11 mouse cellular contexts compared by ENCODE assay signal in the genomic region with DNA sequence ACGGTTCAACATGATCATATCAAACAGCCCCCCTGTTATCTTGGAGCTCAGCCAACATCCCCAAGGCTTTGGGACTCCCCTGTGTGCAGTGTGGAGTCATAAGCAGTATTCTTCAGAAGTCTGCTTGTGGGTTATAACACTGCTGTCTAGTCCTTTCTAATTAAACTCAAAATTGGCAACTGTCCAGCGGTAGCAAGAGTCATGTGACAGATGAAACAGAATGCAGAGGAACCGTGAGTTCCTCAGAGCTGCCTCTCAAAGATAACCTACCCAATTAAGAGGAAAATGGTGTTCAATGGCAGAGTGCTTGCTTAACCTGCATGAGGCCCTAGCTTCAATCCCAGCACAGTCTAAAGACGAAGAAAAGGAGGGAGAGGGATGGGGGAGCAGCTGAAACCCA. TPM values are rescaled to one million over a fixed set of nuclear protein-coding genes. Genes with fewer than 3 reads are reported as not detected.
DNase-seq lines count a peak whose midpoint lies in the region; ATAC-seq lines count a peak whose summit lies in the region.
"Had no signal": no experiment of that assay in that cellular context is flagged by ENCODE, and none has a peak within 500 bp of the region (broad histone marks: within the 10 kb centered on the region; RNA-seq: fewer than 3 reads in every experiment).

No protein-coding gene starts in this region.

- no peaks in the 10 kb centered on the region for H3K9me3 ChIP-seq in hindbrain, embryonic 13.5 days
- no peaks in the 10 kb centered on the region for H3K9me3 ChIP-seq in hindbrain, embryonic 12.5 days (replicated peaks)
- no peaks in the 10 kb centered on the region for H3K9me3 ChIP-seq in midbrain, embryonic 12.5 days
- H3K9me3 ChIP-seq in midbrain, embryonic 10.5 days (replicated peaks): no peaks in the 10 kb centered on the region
- H3K9me3 ChIP-seq: lung, embryonic 15.5 days had no signal

- ATAC-seq in hindbrain, embryonic 13.5 days (ENCODE audit: low FRiP score): peak; percentile 77
- no peak for ATAC-seq in hindbrain, embryonic 12.5 days (ENCODE audit: low FRiP score)
- ATAC-seq in midbrain, embryonic 12.5 days (ENCODE audit: low FRiP score, low read depth): 0 out of 2 replicates have a peak, but pooled peaks have one; percentile 41

- peaks cover 6% of the 10 kb centered on the region; the same call in 1 of the 2 replicates for H3K4me1 ChIP-seq in hindbrain, embryonic 13.5 days (replicated peaks)
- H3K4me1 ChIP-seq in hindbrain, embryonic 12.5 days: peaks cover 8% of the 10 kb centered on the region
- H3K4me1 ChIP-seq in midbrain, embryonic 12.5 days: peaks cover 11% of the 10 kb centered on the region; the same call in 1 of the 2 replicates
- no peaks in the 10 kb centered on the region for H3K4me1 ChIP-seq in midbrain, embryonic 10.5 days

- no peaks in the 10 kb centered on the region for H3K27me3 ChIP-seq in hindbrain, embryonic 13.5 days
- H3K27me3 ChIP-seq in hindbrain, embryonic 12.5 days: no peaks in the 10 kb centered on the region
- H3K27me3 ChIP-seq in midbrain, embryonic 12.5 days: no peaks in the 10 kb centered on the region
- no peaks in the 10 kb centered on the region for H3K27me3 ChIP-seq in midbrain, embryonic 10.5 days (ENCODE audit: low read depth, poor library complexity, severe bottlenecking)
- H3K27me3 ChIP-seq: lung, embryonic 15.5 days had no signal

- peak overlapping the region; percentile 20; the same call in 1 of the 2 replicates for H3K27ac ChIP-seq in hindbrain, embryonic 13.5 days
- H3K27ac ChIP-seq in hindbrain, embryonic 12.5 days: no peak overlapping the region
- H3K27ac ChIP-seq in midbrain, embryonic 12.5 days (replicated peaks): peak overlapping the region; percentile 35; the same call in 1 of the 2 replicates
- H3K27ac ChIP-seq in midbrain, embryonic 10.5 days (replicated peaks): no peak overlapping the region
- H3K27ac ChIP-seq: lung, embryonic 15.5 days; stomach, postnatal 0 days had no signal

- DNase-seq in midbrain, embryonic 10.5 days (ENCODE audit: low spot score): no peak
- DNase-seq in induced T-regulatory cell, adult 2 months (ENCODE audit: low read depth): peak; percentile 42
- DNase-seq in telencephalon, adult 2 months (ENCODE audit: low read depth, low spot score): peak; percentile 29
- no peak for DNase-seq in B cell, adult 2 months
- DNase-seq in yolk sac, embryonic 10.5 days (ENCODE audit: low spot score): no peak
- DNase-seq: cerebellum, postnatal 14 days had no signal

- H3K36me3 ChIP-seq in hindbrain, embryonic 13.5 days: no peaks in the 10 kb centered on the region
- no peaks in the 10 kb centered on the region for H3K36me3 ChIP-seq in hindbrain, embryonic 12.5 days
- no peaks in the 10 kb centered on the region for H3K36me3 ChIP-seq in midbrain, embryonic 12.5 days
- no peaks in the 10 kb centered on the region for H3K36me3 ChIP-seq in midbrain, embryonic 10.5 days
- H3K36me3 ChIP-seq: lung, embryonic 15.5 days had no signal

- H3K4me3 ChIP-seq in hindbrain, embryonic 13.5 days: no peak overlapping the region
- H3K4me3 ChIP-seq in hindbrain, embryonic 12.5 days: no peak overlapping the region
- no peak overlapping the region for H3K4me3 ChIP-seq in midbrain, embryonic 12.5 days
- no peak overlapping the region for H3K4me3 ChIP-seq in midbrain, embryonic 10.5 days
- H3K4me3 ChIP-seq: lung, embryonic 15.5 days had no signal

- 40% methylated on average over 4 of the region's 4 CpGs for WGBS in hindbrain, embryonic 13.5 days
- WGBS in hindbrain, embryonic 12.5 days: 47% methylated on average over 4 of the region's 4 CpGs
- WGBS in midbrain, embryonic 12.5 days: 52% methylated on average over 4 of the region's 4 CpGs
- WGBS in midbrain, embryonic 10.5 days: 80% methylated on average over 4 of the region's 4 CpGs

- no peak overlapping the region for H3K4me2 ChIP-seq in hindbrain, embryonic 13.5 days
- no peak overlapping the region for H3K4me2 ChIP-seq in hindbrain, embryonic 12.5 days (replicated peaks)
- H3K4me2 ChIP-seq in midbrain, embryonic 12.5 days (replicated peaks): no peak overlapping the region
- H3K4me2 ChIP-seq: lung, embryonic 15.5 days had no signal

- no peak overlapping the region for H3K9ac ChIP-seq in hindbrain, embryonic 13.5 days
- H3K9ac ChIP-seq in hindbrain, embryonic 12.5 days: no peak overlapping the region
- H3K9ac ChIP-seq in midbrain, embryonic 12.5 days (replicated peaks): no peak overlapping the region
- H3K9ac ChIP-seq: lung, embryonic 15.5 days had no signal

RNA-seq across cellular contexts. Expression of a gene that starts 32.1 kb away (rescaled TPM):
- polyA plus RNA-seq in hindbrain, embryonic 13.5 days (2015; fragmentation: Nextera tagmentation; extraction: Ambion mirVana): 1.00 and 1.1 TPM in 2 replicates
- 0.44 and 0.63 TPM in 2 replicates for polyA plus RNA-seq in hindbrain, embryonic 12.5 days (2016; fragmentation: Nextera tagmentation; extraction: Ambion mirVana)
- polyA plus RNA-seq in midbrain, embryonic 12.5 days (2016; fragmentation: Nextera tagmentation; extraction: Ambion mirVana): 0.68 and 0.91 TPM in 2 replicates
- 0.46 and 0.56 TPM in 2 replicates for polyA plus RNA-seq in midbrain, embryonic 10.5 days (2016; fragmentation: Nextera tagmentation; extraction: Ambion mirVana)

RNA-seq across cellular contexts. Expression of a gene that starts 33.2 kb away (rescaled TPM):
- polyA plus RNA-seq in hindbrain, embryonic 13.5 days (2015; fragmentation: Nextera tagmentation; extraction: Ambion mirVana): 25.3 and 26.9 TPM in 2 replicates
- polyA plus RNA-seq in hindbrain, embryonic 12.5 days (2016; fragmentation: Nextera tagmentation; extraction: Ambion mirVana): 40.1 and 45.9 TPM in 2 replicates
- polyA plus RNA-seq in midbrain, embryonic 12.5 days (2016; fragmentation: Nextera tagmentation; extraction: Ambion mirVana): 36.6 and 40.7 TPM in 2 replicates
- polyA plus RNA-seq in midbrain, embryonic 10.5 days (2016; fragmentation: Nextera tagmentation; extraction: Ambion mirVana): 36.1 and 40.7 TPM in 2 replicates

RNA-seq across cellular contexts. Expression of a gene that starts 35.4 kb away (rescaled TPM):
- 105 and 107 TPM in 2 replicates for polyA plus RNA-seq in hindbrain, embryonic 13.5 days (2015; fragmentation: Nextera tagmentation; extraction: Ambion mirVana)
- polyA plus RNA-seq in hindbrain, embryonic 12.5 days (2016; fragmentation: Nextera tagmentation; extraction: Ambion mirVana): 100 and 105 TPM in 2 replicates
- 117 and 126 TPM in 2 replicates for polyA plus RNA-seq in midbrain, embryonic 12.5 days (2016; fragmentation: Nextera tagmentation; extraction: Ambion mirVana)
- polyA plus RNA-seq in midbrain, embryonic 10.5 days (2016; fragmentation: Nextera tagmentation; extraction: Ambion mirVana): 115 and 120 TPM in 2 replicates

Comparison
In these comparisons a context has a peak if more than half of its experiments do, and no peak if none do; other contexts are left out.
1. H3K27ac ChIP-seq: peak in hindbrain, embryonic 13.5 days (single experiment) and midbrain, embryonic 12.5 days (single experiment); none in hindbrain, embryonic 12.5 days (single experiment) and midbrain, embryonic 10.5 days (single experiment).
2. DNase-seq: peak in induced T-regulatory cell, adult 2 months (single experiment) and telencephalon, adult 2 months (single experiment); none in midbrain, embryonic 10.5 days (single experiment), B cell, adult 2 months (0 of 2) and yolk sac, embryonic 10.5 days (single experiment).